Mouse (Mus musculus) embryonic fibroblast, embryonic 13.5 days (primary cell): ENCODE measurements around the gene Srgn.

Experiments
- CTCF ChIP-seq: IDR thresholded peaks from 2 replicates; pipeline ENCODE4 v1.5.1; 2011; ENCODE audit warnings: mild to moderate bottlenecking, control low read depth, low read length, moderate library complexity, borderline replicate concordance; ENCODE audit not compliant: insufficient read depth
- POLR2A ChIP-seq: IDR thresholded peaks from 2 replicates; pipeline ENCODE4 v1.6.1; 2011; ENCODE audit warnings: low read depth, mild to moderate bottlenecking, control low read depth, low read length, moderate library complexity

GRCm38 (mm10) chr10:62555705-62556557 lies 28.7 kb upstream of the Srgn start:
- no peak for TF ChIP-seq POLR2A
- no peak for TF ChIP-seq CTCF
